Mouse (Mus musculus): ENCODE results near the gene Pear1.
A peak's percentile ranks its signal among the peaks of the same experiment; 100 is the strongest.

The Pear1 gene

GRCm38 (mm10) chr3:87765091-87765490 lies 59.0 kb downstream of the Pear1 start:
- DNase-seq (ENCODE audit: low read depth, low spot score) = peak; percentile 74
- no peaks in the 10 kb centered on the region for H3K27me3 ChIP-seq (ENCODE audit: control insufficient read depth, insufficient read depth, low read length, poor library complexity, severe bottlenecking)
- no peaks in the 10 kb centered on the region for H3K36me3 ChIP-seq (ENCODE audit: control insufficient read depth, insufficient read depth, low read length, poor library complexity, severe bottlenecking)

GRCm38 (mm10) chr3:87764506-87764905 lies 59.6 kb downstream of the Pear1 start:
- no peak for DNase-seq (ENCODE audit: low read depth, low spot score)
- H3K27me3 ChIP-seq (ENCODE audit: control insufficient read depth, insufficient read depth, low read length, poor library complexity, severe bottlenecking) = no peaks in the 10 kb centered on the region
- no peaks in the 10 kb centered on the region for H3K36me3 ChIP-seq (ENCODE audit: control insufficient read depth, insufficient read depth, low read length, poor library complexity, severe bottlenecking)

- Histone ChIP-seq H3K36me3 (ENCODE audit: control insufficient read depth, insufficient read depth, low read length, poor library complexity, severe bottlenecking) (no peaks in the 10 kb centered on the region; the same call in 1 of the 2 replicates), H3K27me3 (ENCODE audit: control insufficient read depth, insufficient read depth, low read length, poor library complexity, severe bottlenecking) (no peaks in the 10 kb centered on the region)
- DNase-seq (ENCODE audit: low read depth, low spot score) = peak; percentile 17
Observed at GRCm38 (mm10) chr3:87763683-87764289, 60.3 kb downstream of the Pear1 start.

- no peak for DNase-seq (ENCODE audit: low read depth, low spot score)
- H3K36me3 ChIP-seq (ENCODE audit: control insufficient read depth, insufficient read depth, low read length, poor library complexity, severe bottlenecking) = no peaks in the 10 kb centered on the region; the same call in 1 of the 2 replicates
- H3K27me3 ChIP-seq (ENCODE audit: control insufficient read depth, insufficient read depth, low read length, poor library complexity, severe bottlenecking) = no peaks in the 10 kb centered on the region
Observed at GRCm38 (mm10) chr3:87763202-87763601, 60.9 kb downstream of the Pear1 start.

GRCm38 (mm10) chr3:87761408-87762375 lies 62.4 kb downstream of the Pear1 start:
- no peaks in the 10 kb centered on the region; the same call in 1 of the 2 replicates for H3K36me3 ChIP-seq (ENCODE audit: control insufficient read depth, insufficient read depth, low read length, poor library complexity, severe bottlenecking)
- no peaks in the 10 kb centered on the region for H3K27me3 ChIP-seq (ENCODE audit: control insufficient read depth, insufficient read depth, low read length, poor library complexity, severe bottlenecking)
- no peak for DNase-seq (ENCODE audit: low read depth, low spot score)

- Histone ChIP-seq H3K36me3 (ENCODE audit: control insufficient read depth, insufficient read depth, low read length, poor library complexity, severe bottlenecking) (no peaks in the 10 kb centered on the region; the same call in 1 of the 2 replicates), H3K27me3 (ENCODE audit: control insufficient read depth, insufficient read depth, low read length, poor library complexity, severe bottlenecking) (no peaks in the 10 kb centered on the region)
- no peak for DNase-seq (ENCODE audit: low read depth, low spot score)
Observed at GRCm38 (mm10) chr3:87758641-87759040, 65.5 kb downstream of the Pear1 start.

- no peak for DNase-seq (ENCODE audit: low read depth, low spot score)
Observed at GRCm38 (mm10) chr3:87756488-87756887, 67.6 kb downstream of the Pear1 start.

GRCm38 (mm10) chr3:87755964-87756363 lies 68.1 kb downstream of the Pear1 start:
- peak; percentile 82 for DNase-seq (ENCODE audit: low read depth, low spot score)
- Histone ChIP-seq H3K27me3 (ENCODE audit: control insufficient read depth, insufficient read depth, low read length, poor library complexity, severe bottlenecking) (no peaks in the 10 kb centered on the region), H3K36me3 (ENCODE audit: control insufficient read depth, insufficient read depth, low read length, poor library complexity, severe bottlenecking) (peaks cover 2% of the 10 kb centered on the region; the same call in 1 of the 2 replicates)

More at GRCm38 (mm10) chr3:87756488-87756887, 67.6 kb downstream of the Pear1 start:
- Histone ChIP-seq H3K36me3 (ENCODE audit: control insufficient read depth, insufficient read depth, low read length, poor library complexity, severe bottlenecking) (peaks cover 2% of the 10 kb centered on the region; the same call in 1 of the 2 replicates), H3K27me3 (ENCODE audit: control insufficient read depth, insufficient read depth, low read length, poor library complexity, severe bottlenecking) (no peaks in the 10 kb centered on the region)

GRCm38 (mm10) chr3:87753829-87754228 lies 70.3 kb downstream of the Pear1 start:
- Histone ChIP-seq H3K36me3 (ENCODE audit: control insufficient read depth, insufficient read depth, low read length, poor library complexity, severe bottlenecking) (peaks cover 2% of the 10 kb centered on the region; the same call in 1 of the 2 replicates), H3K27me3 (ENCODE audit: control insufficient read depth, insufficient read depth, low read length, poor library complexity, severe bottlenecking) (no peaks in the 10 kb centered on the region)
- DNase-seq (ENCODE audit: low read depth, low spot score) = no peak

GRCm38 (mm10) chr3:87752567-87752966 lies 71.5 kb downstream of the Pear1 start:
- H3K27me3 ChIP-seq (ENCODE audit: control insufficient read depth, insufficient read depth, low read length, poor library complexity, severe bottlenecking) = no peaks in the 10 kb centered on the region
- peaks cover 2% of the 10 kb centered on the region; the same call in 1 of the 2 replicates for H3K36me3 ChIP-seq (ENCODE audit: control insufficient read depth, insufficient read depth, low read length, poor library complexity, severe bottlenecking)
- no peak for DNase-seq (ENCODE audit: low read depth, low spot score)

GRCm38 (mm10) chr3:87749977-87750376 lies 74.1 kb downstream of the Pear1 start:
- H3K27me3 ChIP-seq (ENCODE audit: control insufficient read depth, insufficient read depth, low read length, poor library complexity, severe bottlenecking) = no peaks in the 10 kb centered on the region
- no peak for DNase-seq (ENCODE audit: low read depth, low spot score)
- peaks cover 2% of the 10 kb centered on the region; the same call in 1 of the 2 replicates for H3K36me3 ChIP-seq (ENCODE audit: control insufficient read depth, insufficient read depth, low read length, poor library complexity, severe bottlenecking)

- Histone ChIP-seq H3K27me3 (ENCODE audit: control insufficient read depth, insufficient read depth, low read length, poor library complexity, severe bottlenecking) (no peaks in the 10 kb centered on the region), H3K36me3 (ENCODE audit: control insufficient read depth, insufficient read depth, low read length, poor library complexity, severe bottlenecking) (peaks cover 2% of the 10 kb centered on the region; the same call in 1 of the 2 replicates)
- DNase-seq (ENCODE audit: low read depth, low spot score) = peak; percentile 73
Observed at GRCm38 (mm10) chr3:87749036-87749435, 75.1 kb downstream of the Pear1 start.

GRCm38 (mm10) chr3:87748431-87748830 lies 75.7 kb downstream of the Pear1 start, which contains the start of gene Lrrc71:
Gene Lrrc71, minus strand, starts transcription at chr3:87748625.
- DNase-seq (ENCODE audit: low read depth, low spot score) = no peak
- no peaks in the 10 kb centered on the region for H3K27me3 ChIP-seq (ENCODE audit: control insufficient read depth, insufficient read depth, low read length, poor library complexity, severe bottlenecking)
- peaks cover 2% of the 10 kb centered on the region; the same call in 1 of the 2 replicates for H3K36me3 ChIP-seq (ENCODE audit: control insufficient read depth, insufficient read depth, low read length, poor library complexity, severe bottlenecking)

- DNase-seq (ENCODE audit: low read depth, low spot score) = no peak
- H3K36me3 ChIP-seq (ENCODE audit: control insufficient read depth, insufficient read depth, low read length, poor library complexity, severe bottlenecking) = no peaks in the 10 kb centered on the region
- no peaks in the 10 kb centered on the region for H3K27me3 ChIP-seq (ENCODE audit: control insufficient read depth, insufficient read depth, low read length, poor library complexity, severe bottlenecking)
Observed at GRCm38 (mm10) chr3:87745036-87745659, 79.0 kb downstream of the Pear1 start.

Measured in splenic B cell, adult 2 months (primary cell).